Mouse (Mus musculus) megakaryocyte-erythroid progenitor cell, adult 5 weeks (primary cell): ENCODE data around the gene Ipcef1. TPM values are rescaled to one million over a fixed set of nuclear protein-coding genes. Genes with fewer than 3 reads are reported as not detected.

Experiments
- polyA plus RNA-seq: library from polyadenylated mRNA; stranded (reverse); fragments of >175 nt; gene quantifications from 2 replicates; pipeline ENCODE4 v1.2.3, GENCODE M21; 2012

The Ipcef1 gene
- polyA plus RNA-seq: 0.19 and 0.25 TPM in 2 replicates

DNA sequence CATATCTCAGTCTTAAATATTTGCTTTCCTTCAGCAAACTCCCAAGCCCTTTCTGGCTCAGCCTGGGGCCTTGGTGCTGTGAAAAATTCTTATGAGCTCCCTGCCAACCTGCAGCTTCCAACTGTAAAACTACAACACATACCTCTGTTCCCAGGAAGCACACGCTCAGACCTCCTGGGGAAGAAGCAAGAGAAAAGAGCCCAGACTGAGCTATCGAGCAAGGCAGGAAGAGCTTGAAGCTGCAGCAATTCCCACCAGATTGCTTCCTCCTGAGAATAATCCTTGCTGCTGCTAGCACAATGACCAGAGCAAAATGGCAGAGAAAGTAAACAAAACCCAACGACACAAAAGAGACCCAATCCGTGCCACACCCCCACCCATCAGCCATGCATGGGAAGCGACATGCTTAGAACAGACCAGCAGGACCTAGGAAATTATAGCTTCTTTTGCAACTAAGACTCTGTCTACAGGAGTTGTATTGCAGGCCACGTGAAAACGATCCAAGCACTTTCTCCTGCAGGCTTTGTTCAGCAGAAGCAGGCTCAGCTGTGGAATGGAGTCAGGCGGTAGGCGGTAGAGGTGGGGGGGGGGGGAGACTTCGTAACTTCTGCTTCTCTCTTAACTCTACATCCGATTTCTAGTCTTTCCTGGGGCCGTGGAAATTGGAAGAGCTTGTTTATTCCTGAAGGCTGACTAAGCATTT is at the start of gene Ipcef1:
Gene Ipcef1, minus strand, starts transcription at position 164 of the 703 bp plus-strand sequence.

Other genes starting within 250 kb of the Ipcef1 start
- gene Cnksr3, start 159.8 kb upstream of the Ipcef1 start, polyA plus RNA-seq: 13.8 and 17.5 TPM in 2 replicates